Mouse (Mus musculus): ENCODE results near the gene Tspan15. TPM values are rescaled to one million over a fixed set of nuclear protein-coding genes. Genes with fewer than 3 reads are reported as not detected.

Gene Tspan15
- polyA plus RNA-seq, 2 experiments, result 7.7 to 12.3 TPM

DNA sequence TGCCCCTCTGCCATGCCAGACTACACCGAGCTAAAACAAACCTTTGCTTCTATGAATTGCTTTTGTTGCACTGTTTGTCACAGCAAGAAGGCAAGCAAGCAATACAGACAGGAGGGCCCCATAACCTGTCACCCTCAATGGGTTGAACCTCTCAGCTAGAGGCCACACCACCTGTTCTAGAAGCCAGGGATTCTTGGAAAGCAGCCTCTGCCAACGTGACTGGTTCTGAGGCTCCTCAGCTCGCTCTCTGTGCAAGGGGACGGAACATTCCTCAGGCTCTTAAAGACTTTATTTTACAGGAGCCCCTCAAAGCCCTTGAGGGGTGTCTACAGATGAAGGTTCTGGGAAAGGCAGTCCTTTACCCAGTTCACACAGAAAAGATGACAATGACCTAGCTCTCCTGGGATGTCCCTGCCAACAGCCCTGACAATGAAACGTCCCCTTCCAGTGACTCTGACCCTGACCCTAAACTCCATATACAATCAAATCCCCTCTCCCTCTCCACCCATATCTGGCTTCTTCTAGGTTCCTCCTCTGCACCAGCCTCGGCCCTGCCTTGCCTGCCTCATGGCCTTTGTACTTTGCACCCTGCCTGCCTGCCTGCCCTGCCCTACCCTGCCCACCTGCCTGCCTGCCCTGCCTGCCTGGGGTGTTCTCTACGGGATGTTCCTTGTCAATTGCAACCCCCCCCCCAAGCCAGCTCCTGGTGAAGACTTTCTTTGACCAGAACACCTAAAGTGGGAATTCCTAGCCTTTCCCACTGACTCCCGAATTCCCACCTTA, 10.1 kb downstream of the Tspan15 start:
- DNase-seq (ENCODE audit: low spot score), result no peak
- no peak overlapping the region for H3K4me2 ChIP-seq (replicated peaks; ENCODE audit: low read depth, low read length, severe bottlenecking)
- ATAC-seq (ENCODE audit: low FRiP score, low read depth), result no peak
- no peak for TF ChIP-seq POLR2A (IDR thresholded peaks at IDR 0.05; ENCODE audit: borderline replicate concordance, extremely low read depth, insufficient read depth, insufficient read length)
- H3K4me3 ChIP-seq (replicated peaks; ENCODE audit: low read length), result no peak overlapping the region
- no peak overlapping the region for H3K27ac ChIP-seq (replicated peaks; ENCODE audit: low read depth, low read length)
- no peak overlapping the region for H3K9ac ChIP-seq (ENCODE audit: low read depth, low read length, severe bottlenecking)
- no peaks in the 10 kb centered on the region for H3K27me3 ChIP-seq (ENCODE audit: control insufficient read depth, insufficient read depth, low read length)
- H3K4me1 ChIP-seq (ENCODE audit: control insufficient read depth, insufficient read depth, low read length), result no peaks in the 10 kb centered on the region
- WGBS, result 73% methylated on average over 8 of the region's 8 CpGs
- no peaks in the 10 kb centered on the region for H3K36me3 ChIP-seq (ENCODE audit: control insufficient read depth, insufficient read depth, low read length)
- no peaks in the 10 kb centered on the region for H3K9me3 ChIP-seq (ENCODE audit: control insufficient read depth, low read length)

- H3K36me3 ChIP-seq (ENCODE audit: control insufficient read depth, insufficient read depth, low read length), result no peaks in the 10 kb centered on the region
- H3K27ac ChIP-seq (replicated peaks; ENCODE audit: low read depth, low read length), result no peak overlapping the region
- no peak for TF ChIP-seq POLR2A (IDR thresholded peaks at IDR 0.05; ENCODE audit: borderline replicate concordance, extremely low read depth, insufficient read depth, insufficient read length)
- no peaks in the 10 kb centered on the region for H3K27me3 ChIP-seq (ENCODE audit: control insufficient read depth, insufficient read depth, low read length)
- ATAC-seq (ENCODE audit: low FRiP score, low read depth) (no peak), DNase-seq (ENCODE audit: low spot score) (no peak)
- H3K4me2 ChIP-seq (replicated peaks; ENCODE audit: low read depth, low read length, severe bottlenecking), result no peak overlapping the region
- no peak overlapping the region for H3K4me3 ChIP-seq (replicated peaks; ENCODE audit: low read length)
- H3K9ac ChIP-seq (ENCODE audit: low read depth, low read length, severe bottlenecking), result no peak overlapping the region
- H3K4me1 ChIP-seq (ENCODE audit: control insufficient read depth, insufficient read depth, low read length), result no peaks in the 10 kb centered on the region
- 68% methylated on average over 7 of the region's 7 CpGs for WGBS
- H3K9me3 ChIP-seq (ENCODE audit: control insufficient read depth, low read length), result no peaks in the 10 kb centered on the region
These were observed 12.3 kb downstream of the Tspan15 start for GRCm38 (mm10) chr10:62218789-62219172.

- DNase-seq (ENCODE audit: low spot score) (no peak), ATAC-seq (ENCODE audit: low FRiP score, low read depth) (no peak)
- Histone ChIP-seq H3K36me3 (ENCODE audit: control insufficient read depth, insufficient read depth, low read length) (no peaks in the 10 kb centered on the region), H3K9ac (ENCODE audit: low read depth, low read length, severe bottlenecking) (no peak overlapping the region), H3K9me3 (ENCODE audit: control insufficient read depth, low read length) (no peaks in the 10 kb centered on the region), H3K4me1 (ENCODE audit: control insufficient read depth, insufficient read depth, low read length) (no peaks in the 10 kb centered on the region), H3K27me3 (ENCODE audit: control insufficient read depth, insufficient read depth, low read length) (no peaks in the 10 kb centered on the region), H3K4me2 (replicated peaks; ENCODE audit: low read depth, low read length, severe bottlenecking) (no peak overlapping the region), H3K4me3 (replicated peaks; ENCODE audit: low read length) (no peak overlapping the region), H3K27ac (replicated peaks; ENCODE audit: low read depth, low read length) (no peak overlapping the region)
- TF ChIP-seq POLR2A (IDR thresholded peaks at IDR 0.05; ENCODE audit: borderline replicate concordance, extremely low read depth, insufficient read depth, insufficient read length), result no peak
- 80% methylated on average over 19 of the region's 19 CpGs for WGBS
These were observed 12.8 kb downstream of the Tspan15 start for GRCm38 (mm10) chr10:62218044-62218788.

- TF ChIP-seq POLR2A (IDR thresholded peaks at IDR 0.05; ENCODE audit: borderline replicate concordance, extremely low read depth, insufficient read depth, insufficient read length), result no peak
- no peaks in the 10 kb centered on the region for H3K9me3 ChIP-seq (ENCODE audit: control insufficient read depth, low read length)
- DNase-seq (ENCODE audit: low spot score) (no peak), ATAC-seq (ENCODE audit: low FRiP score, low read depth) (no peak)
- WGBS, result 82% methylated on average over 8 of the region's 8 CpGs
- no peak overlapping the region for H3K4me2 ChIP-seq (replicated peaks; ENCODE audit: low read depth, low read length, severe bottlenecking)
- H3K4me3 ChIP-seq (replicated peaks; ENCODE audit: low read length), result no peak overlapping the region
- no peaks in the 10 kb centered on the region for H3K27me3 ChIP-seq (ENCODE audit: control insufficient read depth, insufficient read depth, low read length)
- no peak overlapping the region for H3K9ac ChIP-seq (ENCODE audit: low read depth, low read length, severe bottlenecking)
- no peaks in the 10 kb centered on the region for H3K36me3 ChIP-seq (ENCODE audit: control insufficient read depth, insufficient read depth, low read length)
- no peak overlapping the region for H3K27ac ChIP-seq (replicated peaks; ENCODE audit: low read depth, low read length)
- no peaks in the 10 kb centered on the region for H3K4me1 ChIP-seq (ENCODE audit: control insufficient read depth, insufficient read depth, low read length)
These were observed 13.9 kb downstream of the Tspan15 start for GRCm38 (mm10) chr10:62217196-62217595.

- Histone ChIP-seq H3K36me3 (ENCODE audit: control insufficient read depth, insufficient read depth, low read length) (no peaks in the 10 kb centered on the region), H3K4me3 (replicated peaks; ENCODE audit: low read length) (no peak overlapping the region), H3K27ac (replicated peaks; ENCODE audit: low read depth, low read length) (no peak overlapping the region), H3K9ac (ENCODE audit: low read depth, low read length, severe bottlenecking) (no peak overlapping the region), H3K27me3 (ENCODE audit: control insufficient read depth, insufficient read depth, low read length) (no peaks in the 10 kb centered on the region), H3K9me3 (ENCODE audit: control insufficient read depth, low read length) (no peaks in the 10 kb centered on the region), H3K4me2 (replicated peaks; ENCODE audit: low read depth, low read length, severe bottlenecking) (no peak overlapping the region), H3K4me1 (ENCODE audit: control insufficient read depth, insufficient read depth, low read length) (no peaks in the 10 kb centered on the region)
- TF ChIP-seq POLR2A (IDR thresholded peaks at IDR 0.05; ENCODE audit: borderline replicate concordance, extremely low read depth, insufficient read depth, insufficient read length), result no peak
- WGBS, result 61% methylated on average over 5 of the region's 5 CpGs
- DNase-seq (ENCODE audit: low spot score) (no peak), ATAC-seq (ENCODE audit: low FRiP score, low read depth) (no peak)
These were observed 14.5 kb downstream of the Tspan15 start for GRCm38 (mm10) chr10:62216595-62216994.

All from limb, embryonic 14.5 days (tissue).